Mouse (Mus musculus): Measurements from ENCODE around the gene Mettl21c.
"Not testable (repeated sequence)": the region's sequence is repeated elsewhere in the genome, so short reads cannot be mapped to it uniquely, and the experiment has no call there.

Gene Mettl21c

DNA sequence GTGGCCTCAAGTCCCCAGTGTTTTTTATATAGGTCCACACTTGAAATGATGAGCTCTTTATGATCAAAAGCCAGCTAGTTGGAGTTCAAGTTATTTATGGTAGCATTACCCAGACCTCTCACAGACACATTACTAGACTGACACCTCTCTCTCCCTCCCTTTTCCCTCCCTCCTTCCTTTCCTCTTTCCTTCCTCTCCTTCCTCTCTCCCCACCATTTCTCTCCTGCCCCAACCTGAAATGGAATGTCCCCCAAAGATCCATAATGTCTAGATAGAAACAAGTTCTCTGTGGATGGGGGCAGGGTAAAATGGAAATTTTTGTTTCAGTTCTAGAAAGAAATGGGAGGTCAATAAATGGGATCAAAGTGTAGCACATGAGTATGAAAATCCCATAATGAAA, at the start of gene Mettl21c:
Gene Mettl21c, minus strand, starts transcription at position 101 of the 400 bp plus-strand sequence.
- no peak for DNase-seq

DNA sequence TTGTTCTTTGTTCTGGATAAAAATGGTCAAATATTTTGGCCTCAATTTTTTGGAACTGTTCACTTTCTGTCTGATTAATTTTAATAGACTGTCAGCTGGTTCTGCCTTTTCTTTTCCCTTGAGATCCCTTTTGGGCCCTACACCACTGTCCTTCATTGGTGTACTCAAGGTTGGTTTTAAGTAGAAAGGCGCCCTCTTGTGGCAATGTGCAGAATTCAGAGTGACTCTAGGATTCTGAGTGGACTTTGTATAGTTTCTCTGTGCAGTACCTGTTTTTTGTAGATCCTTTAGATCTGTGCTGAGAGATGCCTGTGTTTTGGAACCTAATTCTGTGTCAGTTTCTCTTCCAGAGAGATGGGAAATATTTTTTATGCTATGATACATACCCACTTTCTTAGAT, 44.8 kb upstream of the Mettl21c start:
- peak; percentile 39 for DNase-seq

DNA sequence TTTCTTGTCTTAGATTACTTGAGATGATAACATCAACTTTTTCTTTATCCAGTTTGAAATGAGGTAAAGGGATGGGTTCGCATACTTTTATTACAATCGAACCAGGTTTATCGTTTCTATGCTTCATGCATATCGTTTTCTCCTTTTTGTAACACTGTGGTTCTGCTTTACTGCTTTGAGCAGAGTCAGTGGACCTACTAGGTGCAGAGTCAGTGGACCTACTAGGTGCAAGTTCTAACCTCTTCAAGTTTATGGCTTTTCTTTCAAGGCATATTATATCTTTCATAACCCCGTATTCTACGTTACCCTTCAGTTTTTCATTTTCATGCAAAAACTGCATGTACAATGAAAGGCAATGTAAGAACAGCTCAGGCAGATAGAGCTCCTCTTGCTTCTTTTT, 43.6 kb upstream of the Mettl21c start:
- DNase-seq = no peak

DNA sequence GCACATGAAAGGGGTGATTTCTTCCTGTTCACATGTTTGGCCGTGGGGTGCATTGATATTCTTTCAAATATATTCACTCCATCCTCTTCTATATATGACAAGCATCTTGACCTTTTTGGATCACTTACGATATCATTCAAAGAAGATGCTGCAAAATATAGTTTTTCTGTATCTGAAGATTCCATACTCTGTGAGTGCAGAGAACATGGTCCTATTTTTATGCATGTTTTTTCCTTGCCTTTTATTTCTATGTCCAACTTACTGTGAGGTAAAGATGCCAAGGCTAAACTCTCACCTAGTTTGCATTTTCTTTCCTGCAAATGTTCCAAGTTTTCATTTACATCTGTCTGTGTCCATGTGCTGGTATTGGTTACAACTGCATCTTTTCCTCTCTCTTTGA, 42.0 kb upstream of the Mettl21c start, which contains the start of gene Gm8251:
Gene Gm8251, minus strand, starts transcription at position 101 of the 400 bp plus-strand sequence.
- DNase-seq = no peak

DNA sequence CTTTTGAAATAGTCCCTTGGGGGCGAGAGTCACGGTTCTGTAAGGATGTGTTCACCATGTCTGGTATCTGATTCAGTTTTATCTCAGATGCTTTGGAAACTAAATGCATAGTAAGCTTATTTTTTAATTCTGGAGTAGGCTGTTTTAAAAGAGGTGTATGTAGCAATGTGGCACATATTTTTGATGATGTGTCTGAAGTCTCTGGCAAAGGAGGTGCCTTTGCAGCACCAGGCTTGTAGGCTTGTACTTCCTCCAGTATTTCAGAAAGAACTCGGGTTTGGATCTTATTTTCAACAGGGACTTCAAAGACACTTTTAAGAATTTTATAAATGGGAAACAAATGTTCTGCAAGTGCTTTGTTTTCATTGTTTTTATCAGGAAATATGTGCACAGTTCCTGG, 38.0 kb upstream of the Mettl21c start:
- no peak for DNase-seq

DNA sequence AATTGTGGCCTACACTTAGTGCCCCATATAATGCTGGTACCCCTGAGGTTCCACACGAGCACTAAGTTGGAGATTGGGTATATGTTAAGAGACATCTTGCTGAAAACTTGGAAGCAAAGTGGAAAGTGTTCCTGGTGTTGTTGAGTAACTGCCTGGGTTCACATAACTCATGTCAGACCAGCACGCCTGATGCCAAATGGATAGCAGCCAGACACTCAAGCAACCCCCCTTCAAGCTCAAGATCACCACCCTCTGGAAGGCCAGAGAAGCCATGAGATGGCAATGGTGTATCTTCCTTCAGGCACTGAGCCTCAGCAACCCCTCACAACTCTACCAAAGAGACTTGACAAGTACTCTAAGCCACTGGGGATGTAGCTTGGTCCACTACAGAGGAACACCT, 26.7 kb upstream of the Mettl21c start:
- DNase-seq = no peak

DNA sequence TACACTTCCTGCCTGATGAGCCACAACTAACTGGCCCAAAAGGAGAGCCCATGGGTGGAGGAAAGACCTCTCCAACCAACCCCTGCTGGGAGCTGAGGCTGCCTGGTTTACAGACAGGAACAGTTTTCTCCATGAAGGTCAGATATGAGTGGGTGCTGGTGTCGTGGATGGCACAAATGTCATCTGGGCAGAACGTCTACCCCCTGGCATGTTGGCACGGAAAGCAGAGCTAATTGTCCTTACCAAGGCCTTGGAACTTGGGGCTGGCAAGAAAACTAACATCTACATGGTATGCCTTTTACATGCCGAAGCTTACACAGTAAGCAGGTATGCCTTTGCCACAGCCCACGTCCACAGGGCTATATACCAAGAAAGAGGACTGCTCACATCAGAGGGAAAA, 25.9 kb upstream of the Mettl21c start:
- DNase-seq = not testable (repeated sequence)

DNA sequence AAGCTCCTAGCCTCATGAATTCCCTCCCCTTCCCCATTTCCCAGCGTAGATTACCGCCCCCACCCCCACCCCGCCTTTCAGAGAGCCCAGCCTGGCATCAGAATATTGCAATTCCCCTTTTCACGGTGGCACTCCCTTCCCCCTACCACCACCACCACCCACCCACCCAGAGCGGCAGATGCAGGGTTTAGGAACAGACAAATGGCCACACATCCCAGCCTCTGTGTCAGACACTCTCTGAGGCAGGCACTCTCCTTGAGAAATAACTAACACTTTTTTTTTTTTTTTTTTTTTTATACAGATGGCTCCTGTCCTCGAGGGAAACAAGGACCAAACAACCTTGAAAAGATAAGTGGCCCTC, 22.7 kb upstream of the Mettl21c start:
- DNase-seq = no peak

DNA sequence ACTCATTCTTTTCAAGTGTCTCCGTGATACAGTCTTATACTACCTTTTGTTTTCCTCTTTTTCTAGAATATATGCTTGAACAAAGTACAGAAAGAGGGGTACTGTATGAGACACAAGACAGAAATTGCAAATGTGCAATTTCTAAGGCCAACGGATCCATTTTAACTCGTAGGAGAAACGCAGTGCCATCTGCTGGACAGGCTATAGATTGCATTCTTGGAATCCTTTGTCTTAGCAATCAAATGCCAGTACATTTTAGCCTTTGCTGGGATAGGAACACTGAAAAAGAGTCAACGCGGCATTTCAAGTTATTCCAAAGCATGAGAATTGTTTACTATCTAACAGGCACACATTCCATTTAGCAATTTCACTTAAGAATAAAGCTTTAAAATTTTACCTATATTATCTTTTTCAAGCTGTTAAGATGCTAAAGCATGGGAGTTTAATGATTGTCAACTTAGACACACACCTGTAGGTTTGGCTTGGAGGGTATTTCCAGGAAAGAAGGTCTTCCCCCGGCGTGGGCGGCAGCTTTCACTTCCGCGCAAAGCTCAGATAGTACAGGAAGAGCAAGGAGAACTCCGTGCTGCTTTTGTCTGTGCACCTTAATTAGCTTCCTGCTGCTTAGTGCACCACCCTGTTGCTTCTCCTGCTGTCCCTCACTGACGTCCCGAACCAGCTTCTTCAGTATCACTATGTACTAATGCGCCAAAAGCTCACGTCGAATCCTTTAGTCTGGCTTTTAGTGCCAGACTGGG, 22.1 kb upstream of the Mettl21c start:
- peak; percentile 35 for DNase-seq

DNA sequence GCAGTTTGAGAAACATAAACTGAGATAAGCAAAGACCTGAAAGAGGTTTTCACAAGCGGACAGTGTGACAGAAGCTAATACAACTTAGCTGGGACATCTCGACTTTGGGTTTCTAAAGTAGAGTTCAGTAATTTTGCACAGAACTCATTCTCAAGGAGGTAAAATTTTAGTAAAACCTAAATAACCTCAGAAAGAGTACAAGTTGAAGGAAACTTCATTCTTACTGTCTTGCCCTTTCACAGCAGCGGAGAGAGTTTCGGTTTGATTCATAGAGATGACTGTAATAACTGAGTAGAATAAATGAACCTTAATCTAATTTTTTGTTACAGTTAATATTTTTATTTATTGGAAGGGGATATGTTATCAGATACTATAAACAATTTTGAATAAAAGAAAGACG, 13.1 kb upstream of the Mettl21c start:
- DNase-seq = no peak

DNA sequence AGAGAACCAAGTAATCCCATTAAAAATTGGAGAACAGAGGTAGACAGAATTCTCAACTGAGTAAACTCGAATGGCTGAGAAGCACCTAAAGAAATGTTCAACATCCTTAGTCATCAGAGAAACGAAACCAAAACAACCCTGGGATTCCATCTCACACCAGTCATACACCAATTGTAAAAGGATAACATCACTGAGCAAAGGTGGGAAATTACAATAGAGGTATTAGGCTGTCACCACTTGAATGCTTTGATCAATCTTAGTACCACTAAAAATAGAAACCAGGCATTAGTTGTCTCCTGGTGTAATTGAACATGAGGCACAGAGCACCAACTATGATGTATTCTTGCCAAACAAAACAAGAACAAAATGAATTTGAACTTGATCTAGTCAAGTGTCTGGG, 12.4 kb upstream of the Mettl21c start:
- DNase-seq = no peak

DNA sequence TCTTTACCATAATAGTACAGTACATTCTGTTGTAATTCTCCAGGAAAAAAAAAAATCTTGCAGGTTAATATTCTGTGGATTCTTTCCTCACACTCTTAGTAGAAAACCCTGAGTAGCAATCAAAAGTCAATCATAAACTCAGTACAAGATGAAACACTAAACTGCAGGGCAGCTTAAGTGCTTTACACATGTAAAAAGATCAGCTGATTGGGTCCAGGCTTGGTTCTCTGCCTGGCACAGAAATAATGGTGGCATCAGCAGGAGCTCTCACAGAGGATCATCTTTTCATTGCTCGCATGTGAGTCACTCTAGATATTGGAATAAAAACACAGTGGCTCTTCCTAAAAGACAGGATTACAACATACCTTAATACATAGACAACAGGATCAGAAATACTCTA, 7.8 kb upstream of the Mettl21c start:
- DNase-seq = no peak

DNA sequence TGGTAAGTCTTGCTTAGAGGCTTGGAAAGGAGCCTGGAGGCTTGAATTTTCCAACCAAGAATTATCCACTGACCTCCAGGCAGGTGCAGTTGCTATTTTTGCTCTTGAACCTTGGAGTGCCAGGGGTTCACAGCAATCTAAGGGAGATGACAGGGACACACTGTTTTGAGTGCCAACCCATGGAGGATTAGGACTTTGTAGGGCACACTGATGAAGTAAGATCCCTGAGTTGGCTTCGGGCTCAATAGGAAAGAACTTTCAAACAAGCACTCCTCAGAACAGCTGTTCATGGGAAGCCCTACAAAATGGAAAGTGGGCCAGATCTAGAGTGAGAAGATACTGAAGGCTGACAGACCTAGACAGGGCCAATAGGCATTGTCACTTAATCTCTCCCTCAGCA, 2.8 kb upstream of the Mettl21c start:
- DNase-seq = no peak

DNA sequence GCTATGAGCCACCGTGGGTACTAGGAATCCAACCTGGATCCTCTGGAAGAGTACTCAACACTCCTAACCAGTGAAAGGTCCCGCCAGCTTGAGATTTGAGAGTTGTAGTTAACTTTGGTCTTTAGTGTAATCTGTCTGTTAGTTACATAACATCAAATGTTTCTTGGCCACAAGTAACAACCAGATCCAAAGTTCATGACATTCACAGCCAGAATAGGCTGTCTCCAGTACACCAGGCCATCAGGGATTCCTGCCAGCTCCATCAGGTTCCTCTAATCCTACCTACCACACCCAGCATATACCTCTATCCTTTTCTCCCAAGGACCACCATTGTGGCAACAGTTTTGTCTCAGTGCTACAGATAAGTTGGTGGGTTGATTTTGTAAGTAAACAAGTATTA, 4.3 kb downstream of the Mettl21c start:
- no peak for DNase-seq

DNA sequence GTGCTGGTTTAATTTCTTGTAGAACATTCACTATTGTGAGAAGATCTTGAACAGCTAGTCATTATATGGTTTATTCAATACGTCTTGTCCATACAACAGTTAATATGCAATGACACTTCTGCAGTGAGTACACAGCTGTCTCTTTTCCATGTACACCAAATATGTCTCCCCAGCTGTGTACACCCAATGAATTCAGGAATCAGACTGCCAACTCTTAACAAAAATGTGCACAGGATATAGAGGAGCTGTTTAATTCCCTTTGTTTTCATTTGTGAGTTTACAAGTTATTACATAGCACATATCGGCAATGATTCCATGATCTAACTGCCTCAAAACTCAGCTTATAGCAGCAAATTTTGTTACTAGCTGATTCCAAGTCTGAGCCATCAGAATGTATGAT, 15.3 kb downstream of the Mettl21c start:
- DNase-seq = no peak

DNA sequence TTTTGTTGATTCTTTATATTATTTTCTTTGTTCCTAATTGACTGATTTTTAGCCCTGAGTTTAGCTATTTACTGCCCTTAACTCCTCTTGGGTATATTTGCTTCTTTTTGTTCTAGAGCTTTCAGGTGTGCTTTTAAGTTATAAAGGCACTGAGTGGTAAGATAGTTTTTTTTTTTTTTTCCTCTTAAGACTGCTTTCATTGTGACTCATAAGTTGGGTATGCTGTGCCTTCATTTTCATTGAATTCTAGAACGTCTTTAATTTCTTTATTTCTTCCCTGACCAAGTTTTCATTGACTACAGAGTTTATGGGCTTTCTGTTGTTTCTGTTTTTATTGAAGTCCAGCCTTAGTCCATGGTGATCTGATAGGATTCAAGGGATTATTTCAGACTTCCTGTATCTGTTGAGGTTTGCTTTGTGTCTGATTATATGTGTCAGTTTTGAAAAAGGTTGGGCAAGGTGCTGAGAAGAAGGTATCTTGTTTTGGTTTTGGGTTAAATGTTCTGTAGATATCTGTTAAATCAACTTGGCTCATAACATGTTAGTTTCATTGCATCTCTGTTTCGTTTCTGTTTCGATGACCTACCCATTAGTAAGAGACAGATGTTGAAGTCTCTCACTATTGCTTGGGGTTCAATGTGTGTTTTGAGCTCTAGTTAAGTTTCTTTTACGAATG, 22.8 kb downstream of the Mettl21c start:
- DNase-seq = no peak

DNA sequence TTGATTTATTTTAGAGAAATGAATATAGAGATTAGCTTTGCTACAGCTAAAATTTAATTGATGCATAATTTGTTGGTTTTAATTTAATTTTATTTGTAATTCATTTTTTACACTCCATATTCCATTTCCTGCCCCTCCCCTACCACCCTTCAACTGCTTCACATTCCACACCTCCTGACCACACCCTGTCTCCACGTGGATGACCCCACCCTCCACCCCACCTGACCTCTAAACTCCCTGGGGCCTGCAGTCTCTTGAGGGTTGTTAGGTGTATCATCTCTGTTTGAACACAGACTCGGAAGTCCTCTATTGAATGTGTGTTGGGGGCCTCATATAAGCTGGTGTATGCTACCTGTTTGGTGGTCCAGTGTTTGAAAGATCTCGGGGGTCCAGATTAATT, 48.7 kb downstream of the Mettl21c start:
- DNase-seq = no peak

DNA sequence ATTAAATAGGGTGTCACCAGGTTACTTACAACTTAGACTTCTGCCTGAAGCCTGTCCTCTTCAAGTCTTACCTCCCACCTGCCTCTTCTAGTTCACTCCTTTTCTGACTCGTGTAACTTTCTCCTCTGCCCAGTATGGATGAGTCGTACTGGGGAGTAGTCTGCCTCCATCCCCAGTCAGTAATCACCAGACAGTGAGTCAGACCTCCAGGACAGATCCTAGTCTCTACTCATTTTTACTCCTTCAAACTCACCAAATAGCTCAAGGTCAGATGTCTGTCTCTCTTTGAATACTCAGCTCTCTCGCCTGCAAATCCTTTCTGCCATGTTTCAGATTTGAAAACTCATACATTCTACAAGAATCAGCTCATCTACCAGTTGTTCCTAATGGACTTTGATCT, 50.5 kb downstream of the Mettl21c start:
- no peak for DNase-seq

DNA sequence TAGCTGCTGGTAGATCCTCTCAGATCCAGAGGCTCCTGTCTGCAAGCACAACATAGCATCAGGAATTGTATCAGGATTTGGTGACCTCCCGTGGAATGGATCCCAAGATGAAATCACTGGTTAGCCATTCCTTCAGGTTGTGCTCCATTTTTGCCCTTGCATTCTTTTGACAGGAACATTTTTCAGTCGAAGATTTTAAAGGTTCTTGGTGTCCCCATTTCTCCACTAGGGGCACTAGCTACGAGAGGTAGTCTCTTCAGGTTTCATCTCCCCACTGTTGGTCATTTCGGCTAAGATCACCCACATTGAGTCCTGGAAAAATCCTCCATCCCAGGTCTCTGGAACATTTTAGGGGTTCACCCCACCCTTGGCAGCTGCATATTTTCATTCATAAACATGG, 53.1 kb downstream of the Mettl21c start:
- no peak for DNase-seq

DNA sequence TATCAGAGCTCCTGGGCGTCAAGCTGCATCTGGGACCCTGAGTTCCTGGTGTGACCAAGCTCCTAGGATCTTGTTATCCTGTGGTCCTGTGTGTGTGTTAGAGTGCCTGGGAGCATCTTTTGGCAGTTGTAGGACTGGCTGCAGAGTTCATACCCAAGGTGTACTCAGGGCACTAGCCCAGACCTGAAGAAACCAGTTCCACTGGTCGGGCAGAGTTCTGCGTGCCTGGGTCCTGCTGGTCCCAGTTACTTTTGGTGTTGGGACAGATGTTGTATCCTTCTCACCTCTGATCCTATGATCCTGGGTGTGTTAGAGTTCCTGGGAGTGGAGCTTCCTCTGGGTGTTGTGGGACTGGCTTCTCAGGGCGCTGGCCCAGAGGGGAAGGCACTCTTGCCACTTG, 55.5 kb downstream of the Mettl21c start:
- no peak for DNase-seq

All from right cerebral cortex, postnatal 25 days (tissue).